Mouse (Mus musculus) heart, postnatal 25 days (tissue): ENCODE results near the gene Gpx3. TPM values are rescaled to one million over a fixed set of nuclear protein-coding genes. Genes with fewer than 3 reads are reported as not detected.
"Not testable (repeated sequence)": the region's sequence is repeated elsewhere in the genome, so short reads cannot be mapped to it uniquely, and the experiment has no call there.

Experiments used
- DNase-seq: peaks from one replicate; pipeline ENCODE4 v3.0.0; 2022; ENCODE audit warnings: low spot score
- intact Hi-C: fragments of 180-260 bp; cut with DNase I; formaldehyde crosslinking; loops from one replicate; pipeline ENCODE4 v1.15.1; 2025
- total RNA-seq, 2 experiments: library from RNA; stranded (reverse); gene quantifications; 2 replicates each; pipeline ENCODE4 v1.2.3; 2021

Gene Gpx3
- 100 to 1,000 TPM; 177 to 178 TPM for total RNA-seq

GRCm38 (mm10) chr11:54902333-54903323 lies at the start of gene Gpx3:
Gene Gpx3 (plus strand): TSS chr11:54902453.
- peak; percentile 79 for DNase-seq
- intact Hi-C loops: no loop called here

- intact Hi-C loops: not testable (repeated sequence)
Measured at GRCm38 (mm10) chr11:54858880-54859279, 43.4 kb upstream of the Gpx3 start.

DNA sequence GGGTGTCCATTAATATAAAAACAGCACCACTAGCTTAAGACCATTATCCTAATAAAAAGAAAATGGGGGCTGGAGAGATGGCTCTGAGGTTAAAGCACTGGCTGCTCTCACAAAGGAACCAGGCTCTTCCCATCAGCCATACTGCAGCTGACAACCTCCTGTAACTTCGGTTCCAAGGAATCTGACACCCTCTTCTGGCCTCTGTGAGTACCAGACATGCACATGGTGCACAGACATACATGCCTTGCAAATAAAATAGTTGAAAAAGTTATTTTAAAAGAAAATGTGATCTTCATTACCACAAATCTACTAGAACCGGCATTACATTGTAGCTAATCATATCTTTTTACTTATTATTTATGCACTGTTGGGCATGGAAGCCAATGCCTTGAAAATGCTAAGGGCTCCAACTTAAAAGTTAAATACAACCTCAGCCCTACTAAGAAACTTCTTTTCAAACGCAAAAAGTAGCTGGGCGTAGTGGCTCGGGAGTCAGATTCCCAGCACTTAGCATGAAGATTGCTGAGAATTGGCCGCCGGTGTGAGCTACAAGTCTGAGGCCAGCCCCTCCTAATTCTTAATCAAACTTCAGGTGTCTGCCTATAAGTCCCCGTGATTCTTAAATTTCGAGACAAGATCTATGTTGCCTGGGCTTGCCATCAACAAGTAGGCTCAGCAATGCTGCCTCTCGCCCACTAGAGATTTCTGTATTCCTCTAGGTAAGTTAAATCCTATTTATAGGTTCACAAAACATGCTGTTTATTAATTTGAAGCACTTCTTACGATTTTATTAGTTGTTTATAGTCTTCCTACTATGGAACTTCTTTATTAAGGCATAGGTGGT lies 42.7 kb upstream of the Gpx3 start:
- intact Hi-C loops: no loop called here
- no peak for DNase-seq

More at GRCm38 (mm10) chr11:54858880-54859279, 43.4 kb upstream of the Gpx3 start:
- DNase-seq: not testable (repeated sequence)

- DNase-seq: peak; percentile 95
- intact Hi-C loops: no loop called here
Measured at GRCm38 (mm10) chr11:54860256-54861038, 41.8 kb upstream of the Gpx3 start, which contains the start of gene Lyrm7. Gene Lyrm7 (minus strand): TSS chr11:54860916.

GRCm38 (mm10) chr11:54861471-54862420 lies 40.5 kb upstream of the Gpx3 start:
- no peak for DNase-seq

GRCm38 (mm10) chr11:54862621-54863520 lies 39.4 kb upstream of the Gpx3 start:
- no peak for DNase-seq
- intact Hi-C loops: loop anchor here (1.0 to 2.0 kb wide), 2 partner anchors 76 to 160 kb away; partner anchors contain the start of gene Cdc42se2

More at GRCm38 (mm10) chr11:54861471-54862420, 40.5 kb upstream of the Gpx3 start:
- intact Hi-C loops: loop anchor here (2.0 kb wide), 1 partner anchor 75 kb away; the partner anchor contains the start of gene Cdc42se2

- DNase-seq: no peak
- intact Hi-C loops: no loop called here
Measured at GRCm38 (mm10) chr11:54865330-54866085, 36.7 kb upstream of the Gpx3 start.

DNA sequence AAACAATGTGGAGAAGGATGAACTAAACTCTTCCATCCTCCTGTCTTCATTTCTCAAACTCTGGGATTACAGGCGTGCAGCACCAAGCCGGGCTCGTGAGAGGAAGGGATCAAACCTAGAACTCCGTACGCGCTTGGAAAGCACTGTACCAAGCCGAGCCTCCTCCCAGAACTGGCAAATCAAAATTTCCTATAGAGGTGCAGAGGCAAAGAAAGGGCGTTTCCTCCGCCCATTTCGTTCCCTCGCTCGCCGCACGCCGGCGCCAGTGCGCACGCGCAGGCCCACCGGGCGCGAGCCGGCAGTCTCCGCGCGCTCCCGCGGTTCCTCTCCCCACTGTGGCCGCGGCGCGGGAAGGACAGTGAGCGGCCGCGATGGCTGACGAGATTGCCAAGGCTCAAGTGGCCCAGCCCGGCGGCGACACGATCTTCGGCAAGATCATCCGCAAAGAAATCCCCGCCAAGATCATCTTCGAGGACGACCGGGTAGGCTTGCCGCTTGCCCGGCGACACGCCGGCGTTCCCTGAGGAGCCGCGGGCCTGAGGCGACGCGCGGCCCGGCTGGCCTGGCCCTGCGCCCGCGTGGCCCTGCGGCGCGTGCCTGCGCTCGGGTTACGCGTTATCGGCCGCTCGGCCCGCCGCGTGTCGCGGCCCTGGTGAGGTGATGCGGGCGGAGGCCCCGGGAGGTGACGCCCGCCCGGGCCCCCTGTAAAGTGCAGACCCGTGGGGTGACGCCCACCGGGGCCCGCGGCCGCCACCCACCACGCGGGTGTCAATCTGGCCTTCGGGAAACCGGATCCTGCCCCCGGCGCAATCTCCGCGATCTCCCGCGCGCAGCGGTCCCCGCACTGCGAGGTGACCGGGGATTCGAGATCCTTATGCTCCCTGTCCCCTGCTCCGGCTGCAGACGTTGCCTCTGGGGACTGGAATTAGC lies 35.9 kb upstream of the Gpx3 start, which contains the start of gene Hint1:
TSS of gene Hint1 (plus strand) at position 265 of the 930 bp plus-strand sequence.
- intact Hi-C loops: no loop called here
- peak; percentile 89 for DNase-seq

GRCm38 (mm10) chr11:54867049-54867385 lies 35.2 kb upstream of the Gpx3 start:
- intact Hi-C loops: no loop called here

GRCm38 (mm10) chr11:54867903-54868434 lies 34.3 kb upstream of the Gpx3 start:
- intact Hi-C loops: no loop called here
- DNase-seq: no peak

More at GRCm38 (mm10) chr11:54867049-54867385, 35.2 kb upstream of the Gpx3 start:
- DNase-seq: no peak

GRCm38 (mm10) chr11:54868445-54868844 lies 33.8 kb upstream of the Gpx3 start:
- DNase-seq: no peak
- intact Hi-C loops: no loop called here

DNA sequence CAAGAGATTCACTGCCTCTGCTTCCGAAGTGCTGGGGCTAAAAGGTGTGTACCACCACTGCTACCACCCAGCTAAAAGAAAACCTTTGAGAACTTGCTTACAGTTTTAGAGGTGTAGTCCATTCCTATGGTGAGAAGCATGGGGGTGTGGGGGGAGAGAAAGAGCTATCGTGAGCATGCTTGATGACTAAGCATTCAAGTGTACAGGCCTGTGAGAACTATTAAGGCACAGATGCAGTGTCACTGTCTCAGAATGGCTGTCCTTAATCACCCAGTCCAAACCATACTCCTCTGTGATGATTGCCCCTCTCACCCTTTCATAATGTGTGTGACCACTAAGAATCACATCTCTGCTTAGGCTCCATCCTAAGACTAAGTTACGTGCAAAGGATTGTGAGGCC lies 32.9 kb upstream of the Gpx3 start:
- intact Hi-C loops: no loop called here
- no peak for DNase-seq

GRCm38 (mm10) chr11:54871831-54872537 lies 30.3 kb upstream of the Gpx3 start:
- no peak for DNase-seq
- intact Hi-C loops: no loop called here

GRCm38 (mm10) chr11:54876031-54876430 lies 26.2 kb upstream of the Gpx3 start:
- intact Hi-C loops: loop anchor here (5.0 kb wide), 1 partner anchor 161 kb away; no protein-coding TSS in a partner anchor
- DNase-seq: no peak

- intact Hi-C loops: loop anchor here (1.0 to 5.0 kb wide), 3 partner anchors 48 to 158 kb away; no protein-coding TSS in a partner anchor
- DNase-seq: no peak
Measured at GRCm38 (mm10) chr11:54878893-54879292, 23.4 kb upstream of the Gpx3 start.
